Comparison of ENCODE assay signal across 18 mouse cellular contexts in the genomic region with DNA sequence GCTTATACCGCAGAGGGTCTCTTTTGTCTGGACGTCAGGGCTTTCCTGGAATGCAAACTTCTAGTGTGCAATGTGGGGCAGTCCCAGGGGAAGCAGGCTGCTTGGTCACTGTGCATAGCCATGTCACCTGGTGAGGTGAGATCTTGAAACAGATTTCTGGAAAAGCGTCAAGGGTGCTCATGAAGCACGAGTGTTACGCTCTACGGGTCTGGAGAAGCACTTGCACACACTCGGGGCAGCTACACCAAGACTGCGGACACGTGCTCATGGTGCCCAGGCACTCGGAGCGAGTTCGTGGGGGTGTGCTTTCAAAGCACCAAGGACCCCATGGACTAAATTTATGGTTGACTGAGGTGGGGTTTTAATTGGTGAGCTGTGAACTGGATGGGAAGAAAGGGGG. TPM values are rescaled to one million over a fixed set of nuclear protein-coding genes. Genes with fewer than 3 reads are reported as not detected.
DNase-seq lines count a peak whose midpoint lies in the region; TF ChIP-seq lines count a peak whose summit lies in the region.
"Had no signal": no experiment of that assay in that cellular context is flagged by ENCODE, and none has a peak within 500 bp of the region (broad histone marks: within the 10 kb centered on the region; RNA-seq: fewer than 3 reads in every experiment).

No protein-coding gene starts in this region.

- no peak overlapping the region for H3K4me3 ChIP-seq in lung, adult 2 months (replicated peaks; ENCODE audit: extremely low read depth, low read depth, low read length)
- H3K4me3 ChIP-seq: forebrain, embryonic 10.5 days; forebrain, embryonic 13.5 days; hindbrain, embryonic 12.5 days; hindbrain, embryonic 15.5 days had no signal

- no peak for TF ChIP-seq CTCF in lung, adult 2 months (IDR thresholded peaks at IDR 0.05; ENCODE audit: insufficient read depth, low read length)

- 75% methylated on average over 12 of the region's 12 CpGs for WGBS in lung, adult 2 months

- DNase-seq in lung, adult 18-20 months: peak; percentile 66 to 77
- DNase-seq in lung, adult 2 months: peak; percentile 39
- DNase-seq in lung, postnatal 10 days: peak; percentile 55
- DNase-seq in lung, postnatal 36 days: peak; percentile 80
- no peak for DNase-seq in retina, embryonic 14.5 days (ENCODE audit: low spot score)
- DNase-seq in left cerebral cortex, adult 18-20 months (ENCODE audit: low spot score in 2 of 2): no peak
- no peak for DNase-seq in right cerebral cortex, postnatal 4 days
- DNase-seq: adrenal gland, adult 8-10 months; adrenal gland, postnatal 25 days; cerebellum, adult 11-12 months; cerebellum, adult 8-10 months; cerebellum, postnatal 14 days; gastrocnemius, postnatal 14 days; heart, adult 11 months had no signal

- no peak for TF ChIP-seq POLR2A in lung, adult 2 months (IDR thresholded peaks at IDR 0.05; ENCODE audit: borderline replicate concordance, extremely low read depth, low read depth, low read length)

- H3K4me1 ChIP-seq in lung, adult 2 months (ENCODE audit: control insufficient read depth, insufficient read depth, low read length): no peaks in the 10 kb centered on the region
- H3K4me1 ChIP-seq: hindbrain, embryonic 12.5 days had no signal

RNA-seq across cellular contexts. Expression of a gene that starts 9.5 kb away (rescaled TPM):
- 1.9 and 3.7 TPM in 2 replicates for polyA plus RNA-seq in lung, adult 2 months (2012; rRNA removed)
- 1 to 10 TPM; 1.4 to 1.6 TPM for total RNA-seq in left cerebral cortex, adult 18-20 months (2021)

Comparison
In these comparisons a context has a peak if more than half of its experiments do, and no peak if none do; other contexts are left out.
1. DNase-seq: peak in lung, adult 18-20 months (2 of 2), lung, adult 2 months (single experiment), lung, postnatal 10 days (single experiment) and lung, postnatal 36 days (single experiment); none in retina, embryonic 14.5 days (single experiment), left cerebral cortex, adult 18-20 months (0 of 2) and right cerebral cortex, postnatal 4 days (single experiment).